Mouse (Mus musculus) right cerebral cortex, postnatal 10 days (tissue): ENCODE data around the gene Zmynd8.

ENCODE experiments used
- DNase-seq, 2 experiments: peaks; one replicate each; pipeline ENCODE4 v3.0.0; 2021; ENCODE audit warnings: low spot score in 2 of 2

Zmynd8 gene

GRCm38 (mm10) chr2:165879403-165880178, 19.2 kb downstream of the Zmynd8 start:
- peak; percentile 66 to 83 for DNase-seq

- DNase-seq: no peak
Measured at GRCm38 (mm10) chr2:165878907-165879361, 19.9 kb downstream of the Zmynd8 start.

DNA sequence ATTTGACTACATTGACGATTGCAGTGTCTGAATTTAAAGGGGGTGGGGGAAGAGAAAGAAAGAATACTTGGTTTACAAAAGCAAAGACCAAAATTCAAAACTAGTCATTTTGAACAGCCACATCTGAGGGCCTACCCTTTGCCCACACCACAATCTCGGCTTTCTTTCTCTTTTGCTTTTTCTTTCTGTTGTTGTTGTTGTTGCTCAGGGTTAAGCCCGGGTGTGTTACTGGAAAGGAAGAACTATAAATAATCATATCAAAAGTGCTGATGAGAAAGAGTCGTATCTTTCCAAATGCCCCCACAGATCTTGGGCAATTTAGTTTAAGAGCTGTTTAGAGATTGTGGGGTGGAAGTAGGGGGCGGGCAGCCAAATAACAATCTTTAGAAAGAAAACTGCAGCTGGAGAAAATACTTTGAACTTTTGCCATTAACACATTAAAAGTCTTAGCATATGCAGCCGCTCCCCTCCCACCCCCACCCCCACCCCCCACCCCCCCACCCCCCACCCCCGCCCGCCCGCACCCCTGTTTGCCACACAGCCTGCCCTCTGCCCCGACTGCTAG, 20.7 kb downstream of the Zmynd8 start:
- DNase-seq: no peak

DNA sequence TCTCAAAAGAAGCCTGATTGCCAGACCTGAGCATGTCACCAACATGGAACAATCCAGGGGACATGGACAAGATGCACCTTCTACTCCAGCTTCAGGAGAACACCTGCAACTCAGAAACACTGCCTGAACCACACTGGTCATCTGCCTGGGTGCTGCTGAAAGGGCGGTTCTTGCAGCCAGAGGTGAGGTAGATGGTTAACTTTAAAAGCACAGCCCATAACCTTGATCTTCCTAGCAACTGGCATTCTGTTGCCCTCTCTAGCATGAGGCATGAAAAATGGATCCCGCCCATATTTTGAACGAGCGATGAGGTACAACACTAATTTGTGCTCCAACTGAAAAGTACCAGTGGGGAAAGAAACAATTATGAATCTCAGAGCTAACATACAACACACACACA, 21.6 kb downstream of the Zmynd8 start:
- DNase-seq: peak in 1 of 2 experiments; percentile 29

GRCm38 (mm10) chr2:165876201-165876918, 22.5 kb downstream of the Zmynd8 start:
- DNase-seq: peak in 1 of 2 experiments; percentile 34

- no peak for DNase-seq
Measured at GRCm38 (mm10) chr2:165875406-165875955, 23.3 kb downstream of the Zmynd8 start.

GRCm38 (mm10) chr2:165874461-165875339, 24.1 kb downstream of the Zmynd8 start:
- peak; percentile 89 to 92 for DNase-seq

DNA sequence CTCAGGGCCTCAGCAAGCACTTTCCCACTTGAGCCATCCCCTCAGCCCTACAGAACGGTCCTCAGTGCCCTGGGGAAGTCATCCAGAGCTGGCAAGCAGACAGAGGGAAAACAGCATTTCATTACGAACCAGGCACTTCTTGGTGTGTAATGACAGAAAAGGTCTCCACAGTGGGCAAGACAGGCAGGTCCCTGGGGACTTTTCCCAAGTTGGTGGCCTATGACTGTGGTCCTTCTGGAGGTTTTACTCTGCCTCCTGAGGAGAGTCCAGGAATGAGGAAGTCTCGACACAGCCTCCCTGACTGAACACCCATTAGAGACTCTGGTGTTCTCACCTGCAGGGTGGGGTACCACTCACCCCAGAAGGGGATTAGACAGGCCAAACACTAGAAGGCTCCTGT, 25.0 kb downstream of the Zmynd8 start:
- DNase-seq: no peak

DNA sequence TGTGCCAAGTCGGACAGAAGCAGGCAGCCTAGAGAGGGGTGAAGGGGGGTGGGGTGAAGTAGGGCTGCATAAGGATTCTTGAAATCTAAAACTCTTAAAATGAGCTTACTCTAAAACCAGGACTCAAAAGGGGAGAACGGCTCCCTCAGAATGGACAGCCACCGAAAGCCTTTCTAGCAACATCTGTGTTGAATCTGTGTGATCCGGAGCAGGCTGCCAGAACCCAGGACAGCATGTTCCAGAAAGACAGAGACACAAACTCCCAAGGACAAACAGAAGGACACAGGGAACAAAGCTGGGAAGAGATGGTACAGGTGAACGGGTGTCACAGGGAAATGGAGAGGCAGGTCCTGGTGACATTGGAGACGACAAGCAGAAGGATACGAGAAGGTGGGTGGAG, 25.6 kb downstream of the Zmynd8 start:
- DNase-seq: no peak

DNA sequence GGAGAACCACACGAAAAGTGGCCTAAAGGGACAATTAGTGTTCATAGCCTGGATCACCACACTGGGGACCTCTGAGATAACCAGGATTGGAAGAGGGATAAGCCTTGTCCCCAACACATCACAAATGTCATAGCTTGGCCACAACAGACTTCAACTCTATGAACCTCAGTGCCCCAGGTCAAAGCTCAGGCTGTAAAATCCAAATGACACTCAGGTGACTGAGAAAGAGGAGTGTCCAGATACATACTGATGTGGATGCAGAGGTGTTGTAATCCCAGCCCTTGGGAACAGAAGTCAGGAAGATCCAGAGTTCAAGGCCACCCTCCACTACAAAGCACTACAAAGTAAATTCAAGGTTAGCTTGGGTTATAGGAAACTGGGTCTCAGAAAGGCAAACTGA, 29.6 kb downstream of the Zmynd8 start:
- no peak for DNase-seq

- DNase-seq: no peak
Measured at GRCm38 (mm10) chr2:165868522-165869175, 30.2 kb downstream of the Zmynd8 start.

GRCm38 (mm10) chr2:165867549-165867948, 31.3 kb downstream of the Zmynd8 start:
- no peak for DNase-seq

DNA sequence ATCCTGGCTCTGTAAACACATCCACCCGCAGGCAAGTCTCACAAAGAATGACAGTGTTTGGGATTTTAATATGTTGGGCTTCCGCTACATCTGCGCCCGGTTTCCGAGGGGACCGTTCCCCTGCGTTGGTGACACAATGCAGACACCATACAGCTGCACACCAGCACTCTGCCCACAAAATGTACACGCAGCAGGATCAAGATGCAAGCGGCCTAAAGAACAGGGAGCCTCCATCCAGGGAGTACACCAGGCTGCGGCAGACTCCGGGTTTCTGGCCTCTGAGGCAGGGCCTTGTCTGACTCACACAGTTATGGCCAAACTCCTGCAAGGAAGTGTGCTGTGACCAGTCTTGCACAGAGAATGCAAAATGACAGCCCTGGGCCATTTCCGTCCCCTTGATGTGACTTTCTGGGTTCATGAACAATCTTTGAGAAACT, 31.8 kb downstream of the Zmynd8 start:
- peak in 1 of 2 experiments; percentile 50 for DNase-seq

- DNase-seq: no peak
Measured at GRCm38 (mm10) chr2:165866412-165866811, 32.4 kb downstream of the Zmynd8 start.

- no peak for DNase-seq
Measured at GRCm38 (mm10) chr2:165864769-165865168, 34.0 kb downstream of the Zmynd8 start.

- DNase-seq: no peak
Measured at GRCm38 (mm10) chr2:165861683-165862594, 36.9 kb downstream of the Zmynd8 start.

GRCm38 (mm10) chr2:165860962-165861682, 37.7 kb downstream of the Zmynd8 start:
- no peak for DNase-seq

GRCm38 (mm10) chr2:165860447-165860846, 38.4 kb downstream of the Zmynd8 start:
- no peak for DNase-seq
